Mouse (Mus musculus) liver, adult 2 months (tissue): ENCODE results near the gene Gm20431. TPM values are rescaled to one million over a fixed set of nuclear protein-coding genes. Genes with fewer than 3 reads are reported as not detected.

Experiments used
- DNase-seq: peaks from one replicate; pipeline ENCODE4 v3.0.0-alpha.2; 2011; ENCODE audit warnings: low read depth, low spot score; ENCODE audit errors: extremely low read depth
- H3K27ac ChIP-seq: fragments of 200-500 bp; replicated peaks from 2 replicates; pipeline ENCODE4 v1.5.1; 2012; ENCODE audit warnings: low read depth, mild to moderate bottlenecking, control low read depth, inconsistent platforms, low read length; ENCODE audit not compliant: insufficient read depth
- H3K27me3 ChIP-seq: fragments of 200-500 bp; 2 replicates; pipeline ENCODE4 v1.6.1; 2012; ENCODE audit warnings: mild to moderate bottlenecking, moderate library complexity, low read length, inconsistent platforms; ENCODE audit not compliant: control insufficient read depth, insufficient read depth
- H3K36me3 ChIP-seq: fragments of 200-500 bp; 2 replicates; pipeline ENCODE4 v1.6.1; 2012; ENCODE audit warnings: low read length, inconsistent platforms; ENCODE audit not compliant: control insufficient read depth, insufficient read depth
- H3K4me1 ChIP-seq: fragments of 200-500 bp; 2 replicates; pipeline ENCODE4 v1.6.1; 2011; ENCODE audit warnings: low read length; ENCODE audit not compliant: control insufficient read depth, insufficient read depth
- H3K4me3 ChIP-seq: fragments of 200-500 bp; 2 replicates; pipeline ENCODE4 v1.5.1; 2011; ENCODE audit warnings: low read depth, mild to moderate bottlenecking, control low read depth, low read length, moderate library complexity; ENCODE audit not compliant: insufficient read depth
- H3K79me2 ChIP-seq: fragments of 200-500 bp; 2 replicates; pipeline ENCODE4 v1.6.1; 2012; ENCODE audit warnings: inconsistent platforms, mild to moderate bottlenecking, low read length, moderate library complexity; ENCODE audit not compliant: control insufficient read depth, insufficient read depth
- H3K9ac ChIP-seq: fragments of 200-500 bp; 2 replicates; pipeline ENCODE4 v1.6.1; 2012; ENCODE audit warnings: low read depth, mild to moderate bottlenecking, control low read depth, inconsistent platforms, low read length
- CTCF ChIP-seq: fragments of 200-500 bp; IDR thresholded peaks from 2 replicates; pipeline ENCODE4 v1.5.1; 2011; ENCODE audit warnings: low read depth, low read length, control low read depth
- POLR2A ChIP-seq: fragments of 200-500 bp; IDR thresholded peaks from 2 replicates; pipeline ENCODE4 v1.6.1; 2011; ENCODE audit warnings: low read length, control low read depth; ENCODE audit not compliant: insufficient read depth; ENCODE audit errors: extremely low read depth
- WGBS: fragments of 180-500 bp; shearing (Covaris S2); methylation state at CpG from one replicate; pipeline ENCODE4 v1.1.7; 2018; 5-methylcytosine and 5-hydroxymethylcytosine counted together
- polyA plus RNA-seq: library from polyadenylated mRNA; depleted of rRNA; stranded (reverse); fragments of >200 nt; gene quantifications from 2 replicates; pipeline ENCODE4 v1.2.3, GENCODE M21; 2012
- total RNA-seq: library from RNA; depleted of rRNA; stranded (reverse); fragments of >200 nt; gene quantifications from 2 replicates; pipeline ENCODE4 v1.2.3, GENCODE M21; 2014

Gm20431 gene
- total and polyA plus RNA-seq, 2 experiments: 10.8 TPM; not detected in 1

- peak overlapping the region; percentile 34 for H3K4me3 ChIP-seq
- peak; percentile 97 for DNase-seq
- H3K4me1 ChIP-seq: peaks cover 31% of the 10 kb centered on the region
- peak overlapping the region; percentile 27; the same call in 1 of the 2 replicates for H3K9ac ChIP-seq
- TF ChIP-seq POLR2A (no peak), CTCF (no peak)
- no peaks in the 10 kb centered on the region for H3K36me3 ChIP-seq
- 0% methylated on average over 15 of the region's 15 CpGs for WGBS
- H3K27ac ChIP-seq: peak overlapping the region; percentile 59
- no peaks in the 10 kb centered on the region for H3K27me3 ChIP-seq
- H3K79me2 ChIP-seq: peaks cover 22% of the 10 kb centered on the region
These were observed 26.9 kb downstream of the Gm20431 start for GRCm38 (mm10) chr2:167634338-167634770.

DNA sequence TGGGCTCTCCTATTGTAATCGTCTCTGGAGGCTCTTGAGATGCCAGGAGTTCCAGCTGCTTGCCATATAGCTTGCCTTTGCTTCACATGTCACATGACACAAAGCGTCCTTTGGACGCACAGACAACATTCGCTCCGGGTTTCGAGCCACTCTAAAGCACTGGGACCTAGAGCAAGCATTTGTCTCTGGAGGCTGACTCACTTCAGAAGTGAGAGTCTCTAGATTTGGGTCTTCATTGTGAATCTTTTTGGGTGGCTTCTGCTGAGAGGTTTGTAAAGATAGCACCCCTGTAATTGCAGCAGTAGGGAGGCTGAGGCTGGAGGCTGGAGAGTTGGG is 27.8 kb downstream of the Gm20431 start:
- 57% methylated on average over 6 of the region's 6 CpGs for WGBS
- peak overlapping the region; percentile 59 for H3K27ac ChIP-seq
- H3K4me3 ChIP-seq: no peak overlapping the region
- no peak for DNase-seq
- no peaks in the 10 kb centered on the region for H3K36me3 ChIP-seq
- no peak overlapping the region for H3K9ac ChIP-seq
- H3K27me3 ChIP-seq: no peaks in the 10 kb centered on the region
- peaks cover 25% of the 10 kb centered on the region for H3K79me2 ChIP-seq
- TF ChIP-seq CTCF (no peak), POLR2A (no peak)
- H3K4me1 ChIP-seq: peaks cover 35% of the 10 kb centered on the region

- H3K79me2 ChIP-seq: peaks cover 30% of the 10 kb centered on the region
- no peaks in the 10 kb centered on the region for H3K36me3 ChIP-seq
- peaks cover 37% of the 10 kb centered on the region for H3K4me1 ChIP-seq
- peak; percentile 40 for DNase-seq
- H3K27me3 ChIP-seq: no peaks in the 10 kb centered on the region
- TF ChIP-seq POLR2A (no peak), CTCF (no peak)
- 49% methylated on average over 12 of the region's 12 CpGs for WGBS
- peak overlapping the region; percentile 81 for H3K9ac ChIP-seq
- peak overlapping the region; percentile 95 for H3K27ac ChIP-seq
- H3K4me3 ChIP-seq: peak overlapping the region; percentile 55
These were observed 28.4 kb downstream of the Gm20431 start for GRCm38 (mm10) chr2:167632731-167633536.

DNA sequence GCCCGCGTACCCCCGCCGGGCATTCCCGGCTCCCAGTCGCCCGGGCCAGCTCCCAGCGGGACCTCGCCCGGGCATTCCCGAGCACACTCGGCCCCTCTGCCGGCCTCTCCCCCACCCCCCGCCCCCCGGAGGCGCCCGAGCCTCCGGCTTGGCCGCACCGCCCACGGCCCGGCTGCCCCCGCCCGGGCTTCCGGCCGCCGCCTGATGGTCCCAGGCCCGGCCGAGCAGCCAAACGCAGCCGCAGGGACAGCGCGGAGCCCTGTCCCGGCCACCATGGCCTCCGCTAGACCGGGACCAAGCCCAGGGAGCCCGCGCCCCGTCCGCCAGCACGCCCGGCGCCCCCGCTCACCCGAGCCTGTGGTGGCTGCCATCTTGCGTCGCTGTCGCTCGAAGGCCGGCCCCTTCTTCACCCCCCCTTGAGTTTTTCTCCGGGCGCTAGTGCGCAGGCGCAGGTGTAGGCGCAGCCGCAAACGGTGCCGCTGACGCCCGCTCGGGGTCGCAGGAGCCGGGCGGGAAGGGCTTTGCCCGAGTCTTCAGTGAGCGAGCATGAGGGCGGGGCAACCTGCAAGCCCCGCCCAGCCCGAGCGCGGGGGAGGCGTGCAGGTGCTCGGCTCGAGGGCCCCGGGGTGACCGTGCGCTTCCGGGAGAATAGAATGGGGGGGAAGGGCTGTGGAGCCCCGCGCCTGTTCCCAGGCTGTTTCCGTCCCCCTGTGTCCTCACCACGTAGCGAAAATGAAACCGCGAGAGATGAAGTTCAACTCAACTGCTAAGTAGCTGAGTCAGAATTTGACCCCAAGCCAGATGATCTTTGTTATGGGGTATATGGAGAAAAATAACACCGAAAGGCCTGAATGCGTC is 29.5 kb downstream of the Gm20431 start, which contains the start of gene Ube2v1:
Gene Ube2v1 (minus strand): TSS at position 505 of the 858 bp plus-strand sequence.
- Histone ChIP-seq H3K79me2 (peaks cover 40% of the 10 kb centered on the region), H3K4me1 (peaks cover 37% of the 10 kb centered on the region), H3K36me3 (no peaks in the 10 kb centered on the region), H3K27ac (peak within 1 kb of the TSS; percentile 95), H3K9ac (peak within 1 kb of the TSS; percentile 97), H3K27me3 (no peaks in the 10 kb centered on the region), H3K4me3 (peak within 1 kb of the TSS; percentile 89)
- WGBS: under 1% methylated on average over 76 of the region's 87 CpGs
- peak; percentile 86 for DNase-seq
- TF ChIP-seq CTCF (no peak), POLR2A (0 out of 2 replicates have a peak, but pooled peaks have one; percentile 49)

DNA sequence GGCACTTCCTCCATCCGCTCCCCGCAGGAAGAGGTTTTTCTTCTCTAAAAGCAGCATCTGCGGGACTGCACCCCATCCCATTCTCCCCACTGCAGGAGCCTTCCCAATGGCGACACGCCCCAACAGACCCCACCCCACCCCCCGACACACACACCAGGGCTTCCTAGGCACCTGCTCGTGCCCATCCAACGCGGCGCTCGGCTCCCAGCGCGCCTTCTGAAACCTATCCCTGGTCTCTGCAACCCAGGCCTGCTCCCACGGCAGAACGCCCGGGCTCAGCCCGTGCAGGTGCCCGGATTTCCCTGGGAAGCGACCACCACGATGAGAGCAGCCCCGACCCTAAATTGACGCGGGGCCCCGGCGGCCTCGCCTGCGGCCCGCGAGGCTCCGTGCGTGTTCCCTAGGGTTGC is 30.1 kb downstream of the Gm20431 start:
- Histone ChIP-seq H3K9ac (peak overlapping the region; percentile 97), H3K79me2 (peaks cover 42% of the 10 kb centered on the region), H3K4me3 (peak overlapping the region; percentile 89), H3K36me3 (no peaks in the 10 kb centered on the region), H3K4me1 (peaks cover 37% of the 10 kb centered on the region), H3K27ac (peak overlapping the region; percentile 35; the same call in 1 of the 2 replicates), H3K27me3 (no peaks in the 10 kb centered on the region)
- no peak for TF ChIP-seq CTCF
- TF ChIP-seq POLR2A: no peak
- no peak for DNase-seq
- WGBS: under 1% methylated on average over 31 of the region's 31 CpGs
